Mouse (Mus musculus): ENCODE results near the gene Gm498.

DNA sequence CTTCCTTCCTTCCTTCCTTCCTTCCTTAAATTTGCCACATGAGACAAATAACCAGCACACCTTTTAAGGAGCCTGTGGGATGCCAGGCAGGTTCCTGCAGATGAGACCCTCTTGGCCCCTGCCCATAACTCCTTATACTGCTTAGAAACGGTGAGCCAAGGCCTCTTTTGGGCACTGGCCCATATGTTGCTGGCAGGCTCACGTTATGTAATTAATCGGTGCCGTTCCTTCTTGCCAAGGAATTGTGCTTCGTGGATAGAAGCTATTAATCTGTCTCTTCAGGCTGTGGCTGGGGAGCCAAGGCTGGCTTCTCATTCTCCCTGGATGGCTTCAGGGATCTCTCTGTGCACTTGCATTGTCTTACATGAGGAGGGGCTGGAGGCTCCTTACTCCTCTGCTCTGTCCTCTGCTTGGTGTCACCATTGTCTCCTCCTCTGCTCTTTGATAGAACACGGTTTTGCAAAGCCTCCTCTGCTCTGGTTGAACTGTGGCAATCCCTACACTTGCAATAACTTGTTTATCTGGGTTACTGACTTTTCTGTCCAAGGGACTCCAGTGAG is 77.9 kb downstream of the Gm498 start:
- TF ChIP-seq POLR2A (IDR thresholded peaks at IDR 0.05; ENCODE audit: borderline replicate concordance, extremely low read depth, low read depth, low read length): no peak
- TF ChIP-seq CTCF (IDR thresholded peaks at IDR 0.05; ENCODE audit: insufficient read depth, low read length): no peak
